ENCODE assay signal across 9 mouse cellular contexts in the genomic region with DNA sequence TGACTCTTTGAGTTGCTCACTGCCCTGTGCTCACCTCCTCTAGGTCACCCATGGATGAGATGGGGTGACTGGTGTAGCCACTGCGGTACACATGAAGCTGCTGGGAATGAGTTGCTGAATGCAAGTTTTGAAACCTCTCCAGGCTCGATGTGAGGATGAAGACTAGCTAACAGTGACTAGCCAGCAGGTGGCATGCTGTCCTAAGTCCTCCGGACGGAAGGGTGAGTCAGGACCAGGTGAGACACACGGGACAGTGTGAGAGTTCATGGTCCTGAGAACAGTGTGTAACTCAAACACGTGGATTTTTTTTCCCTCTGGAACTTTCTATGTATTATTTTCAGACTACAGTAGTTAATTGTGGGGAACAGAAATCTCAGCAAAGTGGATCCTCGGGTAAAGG. TPM values are rescaled to one million over a fixed set of nuclear protein-coding genes. Genes with fewer than 3 reads are reported as not detected.
A peak's percentile ranks its signal among the peaks of the same experiment; 100 is the strongest.
DNase-seq lines count a peak whose midpoint lies in the region; ATAC-seq and TF ChIP-seq lines count a peak whose summit lies in the region.
"Had no signal": no experiment of that assay in that cellular context is flagged by ENCODE, and none has a peak within 500 bp of the region (broad histone marks: within the 10 kb centered on the region; RNA-seq: fewer than 3 reads in every experiment).

No protein-coding gene starts in this region.

- no peaks in the 10 kb centered on the region for H3K36me3 ChIP-seq in lung, postnatal 0 days (ENCODE audit: insufficient read depth, low read length)

- peak; percentile 60 for TF ChIP-seq CTCF in gastrocnemius, adult 2 months (IDR thresholded peaks at IDR 0.05)
- TF ChIP-seq CTCF in lung, postnatal 0 days (IDR thresholded peaks at IDR 0.05) = peak; percentile 66
- TF ChIP-seq CTCF in brain, embryonic 14.5 days (IDR thresholded peaks at IDR 0.05; ENCODE audit: borderline replicate concordance, extremely low read depth, insufficient read depth, insufficient read length) = peak; percentile 11; the same call in 1 of the 2 replicates

- peaks cover 4% of the 10 kb centered on the region; the same call in 1 of the 2 replicates for H3K4me1 ChIP-seq in lung, postnatal 0 days (ENCODE audit: insufficient read depth, low read depth, low read length)

- peak overlapping the region; percentile 85; the same call in 1 of the 2 replicates for H3K27ac ChIP-seq in gastrocnemius, adult 2 months
- no peak overlapping the region for H3K27ac ChIP-seq in lung, postnatal 0 days (ENCODE audit: low read length)
- H3K27ac ChIP-seq: forebrain, embryonic 13.5 days had no signal

- 57% methylated on average over 7 of the region's 7 CpGs for WGBS in lung, postnatal 0 days

- no peak; the same call in 1 of the 2 replicates for ATAC-seq in lung, postnatal 0 days
- peak; percentile 40; the same call in 1 of the 2 replicates for ATAC-seq in megakaryocyte, adult 5-6 weeks (ENCODE audit: poor library complexity, severe bottlenecking)
- ATAC-seq: forebrain, embryonic 13.5 days had no signal

- TF ChIP-seq POLR2A in brain, embryonic 14.5 days (IDR thresholded peaks at IDR 0.05; ENCODE audit: borderline replicate concordance, extremely low read depth, insufficient read depth, insufficient read length, poor library complexity, severe bottlenecking) = no peak

- H3K4me2 ChIP-seq in lung, postnatal 0 days (replicated peaks; ENCODE audit: low read depth, low read length) = no peak overlapping the region
- H3K4me2 ChIP-seq: forebrain, embryonic 13.5 days had no signal

- no peak for TF ChIP-seq EP300 in lung, postnatal 0 days (IDR thresholded peaks at IDR 0.05)

- no peak overlapping the region for H3K9ac ChIP-seq in lung, postnatal 0 days (replicated peaks; ENCODE audit: low read depth)
- H3K9ac ChIP-seq: forebrain, embryonic 13.5 days had no signal

- no peak overlapping the region for H3K4me3 ChIP-seq in gastrocnemius, adult 2 months
- no peak overlapping the region for H3K4me3 ChIP-seq in lung, postnatal 0 days (ENCODE audit: low read depth, low read length)
- H3K4me3 ChIP-seq: forebrain, embryonic 13.5 days had no signal

- no peaks in the 10 kb centered on the region for H3K27me3 ChIP-seq in lung, postnatal 0 days (replicated peaks; ENCODE audit: insufficient read depth, low read length)
- H3K27me3 ChIP-seq: forebrain, embryonic 13.5 days had no signal

- H3K9me3 ChIP-seq in lung, postnatal 0 days (ENCODE audit: low read length) = no peaks in the 10 kb centered on the region

- intact Hi-C loops in gastrocnemius, adult 2 months (cut with DNase I) = loop anchor here (5.0 kb wide), 1 partner anchor 59 kb away; no protein-coding TSS in a partner anchor
- intact Hi-C loops in heart, postnatal 10 days (cut with DNase I) = no loop called here

- peak; percentile 62 for DNase-seq in gastrocnemius, adult 2 months
- DNase-seq in gastrocnemius, postnatal 4 days (ENCODE audit: low spot score in 2 of 2) = no peak
- peak; percentile 52 for DNase-seq in lung, postnatal 0 days (ENCODE audit: low spot score)
- DNase-seq in lung, postnatal 10 days = no peak
- no peak for DNase-seq in brain, embryonic 14.5 days (ENCODE audit: low read depth)
- DNase-seq in heart, postnatal 10 days = no peak
- no peak for DNase-seq in thymus, adult 18-20 months

RNA-seq across cellular contexts. Expression of a gene that starts 17.1 kb away (rescaled TPM):
- 100 to 1,000 TPM; 139 to 145 TPM for total RNA-seq in gastrocnemius, adult 2 months (2021)
- total RNA-seq in gastrocnemius, postnatal 4 days (2021) = 10 to 100 TPM; 76.1 to 90.4 TPM
- polyA plus RNA-seq in lung, postnatal 0 days (2015; fragmentation: Nextera tagmentation; extraction: Ambion mirVana) = 17.9 and 21.4 TPM in 2 replicates
- 16.4 and 21.5 TPM in 2 replicates for polyA plus RNA-seq in brain, embryonic 14.5 days (2012; rRNA removed)
- total RNA-seq in megakaryocyte, adult 5-6 weeks (2015) = 40.9 and 47.6 TPM in 2 replicates
- total RNA-seq in megakaryocyte, adult 5-6 weeks (2017) = 50.6 and 53.2 TPM in 2 replicates
- 10 to 100 TPM; 52.1 to 58.6 TPM for total RNA-seq in heart, postnatal 10 days (2021)

RNA-seq across cellular contexts. Expression of a gene that starts 25.7 kb away (rescaled TPM):
- 10 to 100 TPM; 11.7 to 15.8 TPM for total RNA-seq in gastrocnemius, adult 2 months (2021)
- total RNA-seq in gastrocnemius, postnatal 4 days (2021) = 10 to 100 TPM; 35.6 to 41.4 TPM
- 6.2 and 7.1 TPM in 2 replicates for polyA plus RNA-seq in lung, postnatal 0 days (2015; fragmentation: Nextera tagmentation; extraction: Ambion mirVana)
- polyA plus RNA-seq in brain, embryonic 14.5 days (2012; rRNA removed) = 1.4 and 2.1 TPM in 2 replicates
- total RNA-seq in megakaryocyte, adult 5-6 weeks (2015) = 20.0 and 22.5 TPM in 2 replicates
- 22.5 and 23.7 TPM in 2 replicates for total RNA-seq in megakaryocyte, adult 5-6 weeks (2017)
- 10 to 100 TPM; 22.9 to 26.9 TPM for total RNA-seq in heart, postnatal 10 days (2021)

Comparison
In these comparisons a context has a peak if more than half of its experiments do, and no peak if none do; other contexts are left out.
1. DNase-seq: peak in gastrocnemius, adult 2 months (single experiment) and lung, postnatal 0 days (single experiment); none in gastrocnemius, postnatal 4 days (0 of 2), lung, postnatal 10 days (single experiment), brain, embryonic 14.5 days (single experiment), heart, postnatal 10 days (0 of 2) and thymus, adult 18-20 months (0 of 2).
2. CTCF ChIP-seq: peak in every context shown above with its lines; median percentile 66 in lung, postnatal 0 days; 60 in gastrocnemius, adult 2 months; 11 in brain, embryonic 14.5 days.